Comparison of ENCODE assay signal across 18 mouse cellular contexts in genomic region chr10:60205601-60206241, GRCm38 (mm10). TPM values are rescaled to one million over a fixed set of nuclear protein-coding genes. Genes with fewer than 3 reads are reported as not detected.
DNase-seq lines count a peak whose midpoint lies in the region; ATAC-seq and TF ChIP-seq lines count a peak whose summit lies in the region.
"Had no signal": no experiment of that assay in that cellular context is flagged by ENCODE, and none has a peak within 500 bp of the region (broad histone marks: within the 10 kb centered on the region; RNA-seq: fewer than 3 reads in every experiment).

No protein-coding gene starts in this region.

- peak overlapping the region; percentile 35; the same call in 1 of the 2 replicates for H3K27ac ChIP-seq in heart, embryonic 11.5 days (ENCODE audit: low read depth, low read length)
- peak overlapping the region; percentile 33 for H3K27ac ChIP-seq in heart, embryonic 16.5 days (ENCODE audit: low read length)
- H3K27ac ChIP-seq in cerebellum, adult 2 months (ENCODE audit: insufficient read depth, low read length) = no peak overlapping the region
- H3K27ac ChIP-seq: hindbrain, embryonic 14.5 days had no signal

- WGBS in heart, embryonic 11.5 days (ENCODE audit: insufficient replicate concordance) = 35% methylated on average over 9 of the region's 9 CpGs
- 27% methylated on average over 9 of the region's 9 CpGs for WGBS in heart, embryonic 16.5 days
- WGBS in cerebellum, adult 2 months = 90% methylated on average over 9 of the region's 9 CpGs

- H3K27me3 ChIP-seq in heart, embryonic 11.5 days (ENCODE audit: control insufficient read depth, insufficient read depth, low read length) = peaks cover 3% of the 10 kb centered on the region; the same call in 1 of the 2 replicates
- no peaks in the 10 kb centered on the region for H3K27me3 ChIP-seq in heart, embryonic 16.5 days (ENCODE audit: control insufficient read depth, insufficient read depth, low read length)
- H3K27me3 ChIP-seq in cerebellum, adult 2 months (ENCODE audit: control insufficient read depth, insufficient read depth, low read length) = no peaks in the 10 kb centered on the region
- H3K27me3 ChIP-seq: Patski had no signal

- no peak overlapping the region for H3K9ac ChIP-seq in heart, embryonic 11.5 days (ENCODE audit: low read depth, low read length)
- no peak overlapping the region for H3K9ac ChIP-seq in heart, embryonic 16.5 days (ENCODE audit: low read length)
- H3K9ac ChIP-seq: hindbrain, embryonic 14.5 days had no signal

- no peak overlapping the region for H3K4me3 ChIP-seq in heart, embryonic 11.5 days (ENCODE audit: low read depth, low read length)
- no peak overlapping the region for H3K4me3 ChIP-seq in heart, embryonic 16.5 days (ENCODE audit: low read length)
- no peak overlapping the region for H3K4me3 ChIP-seq in cerebellum, adult 2 months (replicated peaks; ENCODE audit: insufficient read depth, low read depth, low read length)
- H3K4me3 ChIP-seq: myocyte had no signal

- ATAC-seq in heart, embryonic 11.5 days (replicated peaks; ENCODE audit: insufficient number of reproducible peaks, low FRiP score, low TSS enrichment) = no peak
- ATAC-seq in heart, embryonic 16.5 days (replicated peaks; ENCODE audit: extremely low read depth, insufficient read depth, low FRiP score) = peak; percentile 26; the same call in 1 of the 2 replicates
- ATAC-seq: intestine, postnatal 0 days; Patski had no signal

- no peaks in the 10 kb centered on the region for H3K36me3 ChIP-seq in heart, embryonic 11.5 days (ENCODE audit: control insufficient read depth, insufficient read depth, low read length)
- no peaks in the 10 kb centered on the region for H3K36me3 ChIP-seq in heart, embryonic 16.5 days (ENCODE audit: control insufficient read depth, insufficient read depth)

- DNase-seq in adrenal gland, adult (ENCODE audit: inconsistent age in 2 of 2, low spot score in 1 of 2) = peak; percentile 51 to 79
- no peak for DNase-seq in adrenal gland, postnatal 25 days
- DNase-seq in heart, postnatal 14 days = no peak
- peak; percentile 80 to 86 for DNase-seq in B cell, adult 2 months
- no peak for DNase-seq in left cerebral cortex, adult 11 months (ENCODE audit: low spot score)
- no peak for DNase-seq in cerebellum, adult 2 months
- DNase-seq: cerebellum, adult 11-12 months; gastrocnemius, postnatal 25 days; kidney, postnatal 14 days; layer of hippocampus, adult 9-11 months; thymus, postnatal 4 days had no signal

- TF ChIP-seq POLR2A in cerebellum, adult 2 months (IDR thresholded peaks at IDR 0.05; ENCODE audit: borderline replicate concordance, insufficient read depth, low read length) = no peak

- peaks cover 17% of the 10 kb centered on the region for H3K4me1 ChIP-seq in heart, embryonic 11.5 days (ENCODE audit: control insufficient read depth, insufficient read depth, low read length)
- H3K4me1 ChIP-seq in heart, embryonic 16.5 days (ENCODE audit: control insufficient read depth, insufficient read depth, low read length) = peaks cover 23% of the 10 kb centered on the region
- peaks cover 16% of the 10 kb centered on the region for H3K4me1 ChIP-seq in cerebellum, adult 2 months (ENCODE audit: control insufficient read depth, insufficient read depth, low read length)

- TF ChIP-seq CTCF in cerebellum, adult 2 months (IDR thresholded peaks at IDR 0.05; ENCODE audit: borderline replicate concordance, insufficient read depth, low read depth, low read length) = no peak

- H3K4me2 ChIP-seq in heart, embryonic 11.5 days = no peak overlapping the region; the same call in 1 of the 2 replicates
- no peak overlapping the region for H3K4me2 ChIP-seq in heart, embryonic 16.5 days (ENCODE audit: low read depth, low read length)
- H3K4me2 ChIP-seq: hindbrain, embryonic 14.5 days; liver, embryonic 11.5 days had no signal

- intact Hi-C loops in heart, postnatal 14 days (cut with DNase I) = no loop called here

- no peaks in the 10 kb centered on the region for H3K9me3 ChIP-seq in heart, embryonic 11.5 days (replicated peaks; ENCODE audit: control insufficient read depth, low read length)
- no peaks in the 10 kb centered on the region for H3K9me3 ChIP-seq in heart, embryonic 16.5 days (replicated peaks; ENCODE audit: control insufficient read depth, low read length)

RNA-seq across cellular contexts. Expression of gene Chst3, which starts 13.3 kb away (rescaled TPM):
- 0.85 and 1.7 TPM in 2 replicates for total RNA-seq in adrenal gland, postnatal 25 days (2021)
- polyA plus RNA-seq in heart, embryonic 11.5 days (2014; fragmentation: Nextera tagmentation; extraction: Ambion mirVana) = 0.57 and 0.73 TPM in 2 replicates
- total RNA-seq in heart, postnatal 14 days (2021) = 1 to 10 TPM; 1.2 to 1.4 TPM
- 0.46 and 0.57 TPM in 2 replicates for polyA plus RNA-seq in heart, embryonic 16.5 days (2015; fragmentation: Nextera tagmentation; extraction: Ambion mirVana)
- 2.2 TPM in 2 replicates for polyA plus RNA-seq in cerebellum, adult 2 months (2012; rRNA removed)

Comparison
In these comparisons a context has a peak if more than half of its experiments do, and no peak if none do; other contexts are left out.
1. DNase-seq: peak in adrenal gland, adult (2 of 2) and B cell, adult 2 months (2 of 2); none in adrenal gland, postnatal 25 days (single experiment), heart, postnatal 14 days (0 of 2), left cerebral cortex, adult 11 months (single experiment) and cerebellum, adult 2 months (0 of 2).